Mouse (Mus musculus): ENCODE data around the gene Pcsk5.

Gene Pcsk5

DNA sequence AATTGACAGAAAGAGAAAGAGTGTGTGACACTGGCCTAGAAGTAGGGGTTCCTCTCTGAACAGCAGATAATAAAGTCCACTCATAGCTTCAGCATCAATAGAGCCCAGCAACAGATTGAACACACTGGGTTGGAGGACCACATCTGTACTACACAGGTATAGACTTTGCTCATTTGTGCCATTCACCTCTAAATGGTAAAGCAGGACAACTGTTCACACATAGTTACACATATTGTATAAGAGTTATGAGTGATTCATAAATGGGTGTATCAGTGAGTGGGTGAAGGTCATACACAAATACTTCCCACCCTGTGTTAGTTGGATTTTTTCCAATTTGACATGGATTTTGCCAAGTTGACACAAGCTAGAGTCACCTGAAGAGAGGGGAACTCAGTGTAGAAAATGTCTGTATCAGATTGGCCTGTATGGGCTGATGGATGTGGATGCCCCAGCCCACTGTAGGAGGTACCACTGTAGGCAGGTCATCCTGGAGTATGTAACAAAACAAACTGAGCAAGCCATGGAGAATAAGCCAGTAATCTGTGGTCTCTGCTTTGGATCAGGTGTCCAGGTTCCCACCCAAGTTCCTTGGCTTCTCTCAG, 104.7 kb downstream of the Pcsk5 start:
- no peak for DNase-seq

DNA sequence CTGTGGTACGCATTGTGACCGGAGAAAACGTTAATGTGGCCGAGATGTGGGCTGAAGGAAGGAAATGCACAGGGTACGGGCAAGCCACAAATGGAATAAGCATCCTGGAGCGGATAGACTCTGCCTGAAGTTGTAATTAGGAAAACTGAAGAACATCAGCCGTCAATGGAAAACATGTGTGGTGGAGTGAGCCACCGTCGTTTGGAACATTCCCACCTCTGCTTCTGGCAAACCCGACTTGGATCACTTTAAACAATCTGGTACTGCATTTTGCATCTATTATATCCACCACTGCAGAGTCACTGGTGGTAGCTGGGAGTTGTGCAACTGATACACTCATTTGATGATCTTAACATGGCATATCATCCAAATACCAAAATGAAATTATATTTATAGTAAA, 120.4 kb downstream of the Pcsk5 start:
- no peak for DNase-seq

- DNase-seq: peak; percentile 29
Observed at GRCm38 (mm10) chr19:17715281-17715955, 122.0 kb downstream of the Pcsk5 start.

GRCm38 (mm10) chr19:17691626-17692025, 145.8 kb downstream of the Pcsk5 start:
- no peak for DNase-seq

DNA sequence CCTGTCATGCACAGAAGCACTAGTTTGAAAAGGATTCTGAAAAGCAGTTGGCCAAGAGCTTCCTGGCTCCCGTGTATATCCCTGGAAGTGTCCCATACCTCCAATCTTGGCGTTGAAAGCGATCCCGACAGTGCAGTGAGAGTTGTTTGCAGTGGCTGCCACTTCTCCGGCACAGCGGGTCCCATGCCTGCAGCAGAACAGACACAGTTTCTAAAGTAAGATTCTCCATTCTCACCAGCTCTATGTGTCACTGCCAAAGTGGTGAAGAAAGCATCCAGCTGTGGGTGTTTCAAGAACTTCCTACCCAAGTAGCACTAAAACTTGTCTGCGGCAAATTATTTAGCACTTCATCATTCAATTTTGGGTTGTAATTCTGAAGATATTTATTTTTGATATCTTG, 159.1 kb downstream of the Pcsk5 start:
- peak; percentile 61 for DNase-seq

GRCm38 (mm10) chr19:17662676-17663075, 174.8 kb downstream of the Pcsk5 start:
- no peak for DNase-seq

DNA sequence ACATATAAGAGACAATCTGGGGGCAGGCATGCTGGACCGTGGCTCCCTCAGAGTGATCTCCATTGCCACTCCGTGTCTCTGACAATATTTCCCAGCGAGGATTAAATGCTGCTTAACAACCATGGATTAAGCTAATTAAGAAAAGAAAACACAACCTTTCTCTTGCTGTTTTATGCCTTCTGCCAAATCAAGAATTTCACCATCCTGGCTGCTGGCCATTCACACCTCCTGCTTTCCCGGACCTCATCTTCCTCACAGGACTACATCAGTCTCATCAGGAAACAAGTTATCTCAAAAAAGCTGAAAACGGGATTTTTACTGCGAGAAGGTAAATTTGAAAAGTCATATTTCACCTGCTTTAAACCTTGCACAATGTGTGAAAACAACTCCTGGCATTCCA, 175.2 kb downstream of the Pcsk5 start:
- no peak for DNase-seq

DNA sequence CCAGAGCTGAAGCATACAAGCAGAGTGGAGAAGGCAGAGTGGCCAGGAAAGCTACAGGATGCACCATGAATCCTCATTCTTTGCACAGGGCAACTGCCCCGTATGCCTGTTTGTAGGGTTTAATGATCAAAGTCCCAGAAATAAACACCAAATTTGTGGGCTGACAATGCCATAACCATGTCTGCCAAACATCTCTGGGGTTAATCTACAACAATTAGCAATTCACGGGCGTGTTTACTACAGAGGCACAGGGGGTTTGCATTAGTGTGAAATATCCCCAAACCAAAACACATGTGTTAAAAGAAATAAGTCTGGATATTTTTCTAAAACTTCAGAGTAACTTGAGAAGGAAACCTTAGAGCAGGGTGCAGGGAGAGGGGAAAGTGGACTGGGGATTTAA, 178.1 kb downstream of the Pcsk5 start:
- no peak for DNase-seq

DNA sequence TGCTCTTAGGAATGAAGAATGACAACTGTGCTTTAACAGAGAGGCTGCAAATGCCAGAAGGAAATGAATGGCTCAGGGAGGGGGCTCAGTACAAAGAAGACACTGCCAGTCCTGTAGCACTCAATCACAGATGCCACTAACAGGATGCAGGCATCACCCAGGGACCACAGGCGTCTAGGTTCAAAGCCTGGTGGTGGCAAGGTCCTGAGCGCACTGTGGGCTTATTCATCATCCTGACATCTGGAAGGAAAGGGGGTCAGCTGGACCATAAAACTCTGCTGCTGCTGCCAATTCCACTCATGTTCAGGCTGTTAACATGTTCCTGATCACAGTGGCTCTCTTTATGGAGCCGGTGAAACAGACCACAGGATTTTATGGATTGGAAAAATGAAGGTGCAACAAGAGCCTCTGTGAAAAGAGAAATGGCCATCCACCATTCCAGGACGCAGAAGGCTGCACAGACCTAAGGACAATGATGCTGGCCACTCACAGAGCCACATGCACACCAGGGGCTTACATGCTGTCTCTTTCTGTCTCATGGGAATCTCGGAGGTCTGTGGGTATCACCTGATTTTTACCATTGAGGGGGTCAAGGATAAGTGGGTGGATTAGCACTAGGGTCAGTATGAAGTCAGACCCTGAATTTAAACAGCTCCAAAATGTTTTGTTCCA, 186.5 kb downstream of the Pcsk5 start:
- no peak for DNase-seq

DNA sequence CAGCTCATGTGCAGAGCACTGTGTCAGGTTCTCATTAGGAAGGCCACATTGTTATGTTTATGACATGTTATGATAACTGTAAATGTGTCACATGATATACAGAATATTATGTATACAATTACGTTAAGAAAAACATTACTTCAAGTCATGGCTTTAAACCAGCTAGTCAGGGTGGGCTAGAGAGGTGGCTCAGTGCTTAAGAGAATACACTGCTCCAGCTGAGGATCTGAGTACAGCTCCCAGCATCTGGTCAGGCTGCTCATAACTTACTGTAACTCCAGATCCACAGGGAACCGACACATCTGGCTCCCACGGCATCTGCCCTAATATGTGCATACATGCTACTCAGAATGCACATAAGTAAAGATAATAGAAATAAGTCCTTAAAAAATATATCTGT, 187.5 kb downstream of the Pcsk5 start:
- no peak for DNase-seq

- DNase-seq: no peak
Observed at GRCm38 (mm10) chr19:17643128-17643797, 194.2 kb downstream of the Pcsk5 start.

GRCm38 (mm10) chr19:17635984-17636383, 201.4 kb downstream of the Pcsk5 start:
- DNase-seq: no peak

- no peak for DNase-seq
Observed at GRCm38 (mm10) chr19:17615646-17616045, 221.8 kb downstream of the Pcsk5 start.

DNA sequence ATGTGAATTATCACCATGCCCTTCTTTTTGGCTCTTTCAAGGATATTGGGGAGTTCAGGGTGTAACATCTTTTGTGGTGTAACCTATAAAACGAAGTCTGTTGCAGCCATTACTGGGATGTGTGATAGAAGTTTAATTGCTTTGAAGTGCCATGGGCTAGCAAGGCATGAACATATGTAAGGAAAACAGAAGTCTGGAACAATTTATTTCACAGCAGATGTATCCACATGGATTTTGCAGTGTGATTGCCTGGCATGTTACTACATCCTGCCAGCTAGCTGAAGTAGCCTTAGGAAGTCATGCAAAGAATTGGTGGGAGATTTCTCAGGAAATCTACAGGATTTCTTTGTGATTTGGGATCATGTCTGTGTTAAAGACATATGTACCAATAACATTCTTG, 230.9 kb downstream of the Pcsk5 start:
- no peak for DNase-seq

GRCm38 (mm10) chr19:17606093-17606492, 231.3 kb downstream of the Pcsk5 start:
- no peak for DNase-seq

DNA sequence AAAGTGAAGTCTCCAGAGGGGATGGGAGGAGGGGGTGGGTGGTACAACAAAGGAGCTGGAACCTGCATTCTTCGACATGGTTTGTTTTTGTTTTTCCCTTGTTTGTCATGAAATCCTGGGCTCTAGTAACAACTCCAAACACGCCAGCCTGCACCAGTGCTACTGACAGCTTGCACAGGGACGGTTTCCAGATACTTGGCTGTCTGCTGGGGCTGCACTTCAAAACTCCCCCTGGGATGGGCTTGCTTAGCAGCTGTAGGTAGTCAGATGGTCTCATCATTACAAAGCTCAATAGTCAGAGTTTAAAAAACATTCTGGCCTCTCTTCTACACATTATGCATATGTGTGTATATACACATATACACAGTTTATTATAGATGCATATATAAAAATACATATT, 234.1 kb downstream of the Pcsk5 start:
- DNase-seq: no peak

DNA sequence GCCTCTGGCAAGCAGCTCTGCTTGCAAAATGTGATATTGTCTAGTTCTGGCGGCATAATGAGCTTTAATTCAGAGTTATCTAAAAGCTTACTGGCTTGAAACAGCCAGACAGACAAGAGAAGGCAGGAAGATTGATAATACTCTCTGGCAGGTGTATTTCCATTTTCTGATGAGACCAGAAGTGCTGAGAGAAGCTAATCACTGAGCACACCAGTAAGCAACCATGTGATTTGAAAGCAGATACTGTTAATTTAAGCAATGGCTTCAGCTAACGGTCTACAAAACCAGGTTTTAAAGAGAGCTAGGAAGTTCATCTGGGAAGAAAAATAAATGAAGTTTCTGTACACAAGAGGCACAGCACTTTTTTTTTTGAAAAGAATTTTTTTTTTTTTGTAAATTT, 237.1 kb downstream of the Pcsk5 start:
- DNase-seq: no peak

DNA sequence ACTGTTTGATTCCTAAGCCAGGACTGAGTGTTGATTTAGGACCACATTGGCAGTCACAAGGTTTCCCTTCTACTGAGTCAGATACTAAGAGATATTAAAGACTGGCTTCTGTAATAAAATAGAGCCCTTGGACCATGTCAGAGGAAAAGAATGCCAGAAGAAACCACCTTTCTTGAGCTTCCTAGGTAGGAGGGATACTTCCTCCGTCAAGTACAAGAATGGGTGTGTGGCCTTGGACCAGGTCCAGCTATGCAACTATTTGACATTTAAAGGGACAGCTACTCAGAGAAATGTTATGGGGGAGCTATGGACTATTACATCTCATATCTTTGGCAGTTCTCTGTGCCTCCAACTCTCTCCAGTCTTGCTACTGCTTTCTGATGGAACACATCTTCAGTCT, 244.6 kb downstream of the Pcsk5 start:
- DNase-seq: peak; percentile 65

- no peak for DNase-seq
Observed at GRCm38 (mm10) chr19:17591335-17591734, 246.1 kb downstream of the Pcsk5 start.

- no peak for DNase-seq
Observed at GRCm38 (mm10) chr19:17590314-17590713, 247.1 kb downstream of the Pcsk5 start.

GRCm38 (mm10) chr19:17577412-17577811, 260.0 kb downstream of the Pcsk5 start:
- DNase-seq: no peak

GRCm38 (mm10) chr19:17574564-17574963, 262.9 kb downstream of the Pcsk5 start:
- DNase-seq: no peak

GRCm38 (mm10) chr19:17572315-17572714, 265.1 kb downstream of the Pcsk5 start:
- no peak for DNase-seq

DNA sequence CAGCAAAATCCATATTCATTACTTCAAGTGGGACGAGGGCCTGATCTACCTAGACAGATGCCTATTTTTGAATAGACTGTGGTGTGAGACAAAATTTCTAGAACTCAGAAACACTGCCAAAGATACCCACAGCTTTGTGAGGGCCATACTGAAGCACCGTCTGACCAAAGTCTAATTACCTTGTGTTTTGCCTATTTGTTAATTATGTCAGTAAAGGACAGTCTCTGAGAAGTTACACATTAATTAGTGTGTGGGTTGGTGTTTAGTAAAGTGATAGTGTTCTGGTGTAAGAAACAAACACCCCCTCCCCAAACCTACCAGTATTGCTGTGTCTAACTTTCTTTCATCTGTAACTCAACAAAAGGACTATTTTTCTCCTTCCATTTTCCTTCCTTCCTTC, 266.5 kb downstream of the Pcsk5 start:
- no peak for DNase-seq
